Mouse (Mus musculus) liver, postnatal 0 days (tissue): ENCODE measurements around the gene Ccdc47.

Experiments
- CTCF ChIP-seq: sonication (generic); IDR thresholded peaks from 2 replicates; pipeline ENCODE4 v1.5.1; 2016; ENCODE audit warnings: antibody characterized with exemption, low read depth
- EP300 ChIP-seq: IDR thresholded peaks from 2 replicates; pipeline ENCODE4 v1.6.1; 2016; ENCODE audit warnings: antibody characterized with exemption, low read depth, mild to moderate bottlenecking

DNA sequence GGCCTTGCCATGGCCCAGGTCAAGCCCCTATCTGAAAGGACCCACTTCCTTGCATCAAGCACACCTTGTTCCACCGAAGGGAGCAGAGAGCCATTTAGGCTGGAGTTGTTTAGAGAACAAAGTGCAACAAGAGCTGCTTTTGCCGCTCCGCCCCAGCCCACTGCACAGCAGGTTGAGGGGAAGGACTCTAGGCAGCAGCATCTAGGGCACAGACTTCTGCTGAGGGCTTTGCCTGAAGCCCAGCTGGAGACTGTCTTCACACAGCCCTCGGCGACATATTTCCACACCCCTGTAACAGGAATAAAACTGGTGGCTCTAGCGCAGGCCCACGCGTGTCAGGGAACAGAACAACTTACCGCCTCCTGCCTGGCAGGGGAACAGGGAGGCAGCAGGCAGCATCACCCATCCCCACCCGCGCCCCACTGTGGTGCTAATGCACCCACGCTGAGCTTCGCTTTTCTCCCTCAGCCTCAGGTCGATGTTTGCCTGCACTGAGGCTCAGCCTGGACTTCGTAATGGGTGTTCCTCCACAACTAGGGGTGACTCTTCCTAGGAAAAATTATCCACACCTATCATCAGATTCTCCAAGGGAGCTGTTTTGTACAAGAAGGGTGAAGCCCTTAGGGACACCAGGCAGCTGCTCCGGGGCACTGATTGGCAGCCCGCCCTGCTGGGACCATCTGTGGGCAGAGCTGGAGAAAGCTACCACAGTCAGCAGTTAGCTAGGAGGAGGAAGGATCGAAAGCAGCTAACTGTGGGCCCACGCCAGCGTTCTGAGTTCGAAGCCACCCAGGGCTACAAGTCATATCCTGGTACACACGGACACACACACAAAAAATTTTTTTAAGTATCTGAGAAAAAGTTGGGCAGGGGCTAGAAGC is 55.1 kb downstream of the Ccdc47 start, which contains the start of the genes Gm10840 and Limd2:
- TF ChIP-seq CTCF: no peak
- no peak for TF ChIP-seq EP300
